Mouse (Mus musculus) myocyte (in vitro differentiated cells): ENCODE data around the gene Ctdsp1. TPM values are rescaled to one million over a fixed set of nuclear protein-coding genes. Genes with fewer than 3 reads are reported as not detected.

ENCODE experiments used
- H3K27me3 ChIP-seq: one replicate; pipeline ENCODE4 v1.6.1; 2011; ENCODE audit not compliant: control insufficient read depth, insufficient read depth, insufficient read length
- H3K36me3 ChIP-seq: one replicate; pipeline ENCODE4 v1.6.1; 2011; ENCODE audit not compliant: control insufficient read depth, insufficient read depth
- H3K4me2 ChIP-seq: one replicate; pipeline ENCODE4 v1.6.1; 2011; ENCODE audit warnings: low read depth, control low read depth
- H3K4me3 ChIP-seq: one replicate; pipeline ENCODE4 v1.5.1; 2011; ENCODE audit warnings: mild to moderate bottlenecking, control low read depth, moderate library complexity
- H3K79me2 ChIP-seq: one replicate; pipeline ENCODE4 v1.6.1; 2011; ENCODE audit not compliant: control insufficient read depth, insufficient read depth
- H3ac ChIP-seq: one replicate; pipeline ENCODE4 v1.6.1; 2011; ENCODE audit not compliant: control insufficient read depth, insufficient read length
- CEBPB ChIP-seq: IDR thresholded peaks from 2 replicates; pipeline ENCODE4 v1.6.1; 2011; ENCODE audit warnings: mild to moderate bottlenecking, moderate library complexity; ENCODE audit not compliant: poor library complexity, insufficient read depth, severe bottlenecking
- E2F4 ChIP-seq: IDR thresholded peaks from one replicate; pipeline ENCODE4 v1.6.1; 2011; ENCODE audit warnings: mild to moderate bottlenecking, control low read depth, moderate library complexity; ENCODE audit not compliant: insufficient read depth
- MAX ChIP-seq: IDR thresholded peaks from one replicate; pipeline ENCODE4 v1.6.1; 2011; ENCODE audit warnings: low read depth, mild to moderate bottlenecking, control low read depth
- MYOD1 ChIP-seq, 3 experiments: IDR thresholded peaks; one replicate each; pipeline ENCODE4 v1.6.1; 2011; ENCODE audit warnings: control low read depth in 2 of 3, low read depth in 2 of 3, mild to moderate bottlenecking in 2 of 3, moderate library complexity in 1 of 3; ENCODE audit not compliant: insufficient read length in 2 of 3, control insufficient read depth in 1 of 3
- MYOG ChIP-seq, 3 experiments: IDR thresholded peaks; one replicate each; pipeline ENCODE4 v1.6.1; 2011; ENCODE audit warnings: control low read depth in 2 of 3, low read depth in 2 of 3, mild to moderate bottlenecking in 2 of 3; ENCODE audit not compliant: insufficient read length in 2 of 3, control insufficient read depth in 1 of 3, insufficient read depth in 1 of 3
- POLR2A ChIP-seq: IDR thresholded peaks from one replicate; pipeline ENCODE4 v1.6.1; 2011; ENCODE audit warnings: low read depth, mild to moderate bottlenecking, control low read depth, moderate library complexity; ENCODE audit not compliant: insufficient read length
- POLR2AphosphoS2 ChIP-seq: IDR thresholded peaks from one replicate; pipeline ENCODE4 v1.6.1; 2011; ENCODE audit warnings: low read depth, control low read depth; ENCODE audit not compliant: insufficient read length
- REST ChIP-seq: IDR thresholded peaks from one replicate; pipeline ENCODE4 v1.6.1; 2011; ENCODE audit warnings: mild to moderate bottlenecking, control low read depth, moderate library complexity; ENCODE audit not compliant: insufficient read depth, insufficient read length
- SRF ChIP-seq: IDR thresholded peaks from one replicate; pipeline ENCODE4 v1.6.1; 2011; ENCODE audit warnings: low read depth; ENCODE audit not compliant: control insufficient read depth, insufficient read length
- TCF12 ChIP-seq: IDR thresholded peaks from one replicate; pipeline ENCODE4 v1.6.1; 2011; ENCODE audit warnings: mild to moderate bottlenecking, control low read depth; ENCODE audit not compliant: poor library complexity, insufficient read depth, severe bottlenecking
- TCF3 ChIP-seq: IDR thresholded peaks from one replicate; pipeline ENCODE4 v1.6.1; 2011; ENCODE audit warnings: low read depth, control low read depth; ENCODE audit not compliant: insufficient read length
- USF1 ChIP-seq: IDR thresholded peaks from one replicate; pipeline ENCODE4 v1.6.1; 2011; ENCODE audit warnings: low read depth, mild to moderate bottlenecking, control low read depth, moderate library complexity
- polyA plus RNA-seq: library from polyadenylated mRNA; unstranded; fragments of >200 nt; fragmentation: generic; extraction: Trizol; gene quantifications from one replicate; pipeline ENCODE4 v1.2.1, GENCODE M21; 2012; ENCODE audit warnings: missing spikeins

Gene Ctdsp1
- polyA plus RNA-seq, 1 experiment, result 64.0 TPM

- H3K36me3 ChIP-seq, result no peaks in the 10 kb centered on the region
- no peak overlapping the region for H3K4me2 ChIP-seq
- H3K27me3 ChIP-seq, result no peaks in the 10 kb centered on the region
- no peak for TF ChIP-seq REST
- no peak overlapping the region for H3ac ChIP-seq
- H3K79me2 ChIP-seq, result no peaks in the 10 kb centered on the region
- no peak overlapping the region for H3K4me3 ChIP-seq
Measured at GRCm38 (mm10) chr1:74375561-74375960, 15.7 kb upstream of the Ctdsp1 start.

GRCm38 (mm10) chr1:74376396-74376795, 14.9 kb upstream of the Ctdsp1 start:
- no peak overlapping the region for H3K4me3 ChIP-seq
- H3K79me2 ChIP-seq, result no peaks in the 10 kb centered on the region
- H3K36me3 ChIP-seq, result no peaks in the 10 kb centered on the region
- no peak overlapping the region for H3ac ChIP-seq
- TF ChIP-seq USF1, result peak; percentile 4
- peak in 1 of 3 experiments; percentile 16 for TF ChIP-seq MYOD1 (IDR thresholded peaks at IDR 0.05; ENCODE audit: control insufficient read depth in 1 of 3, insufficient read length in 2 of 3, low read depth in 2 of 3)
- TF ChIP-seq E2F4, result no peak
- H3K27me3 ChIP-seq, result no peaks in the 10 kb centered on the region
- no peak overlapping the region for H3K4me2 ChIP-seq

GRCm38 (mm10) chr1:74379058-74379504, 12.2 kb upstream of the Ctdsp1 start:
- Histone ChIP-seq H3K4me3 (no peak overlapping the region), H3K27me3 (no peaks in the 10 kb centered on the region), H3K79me2 (no peaks in the 10 kb centered on the region), H3ac (no peak overlapping the region), H3K4me2 (no peak overlapping the region), H3K36me3 (no peaks in the 10 kb centered on the region)
- TF ChIP-seq MAX, result no peak
- TF ChIP-seq TCF12, result no peak
- TF ChIP-seq POLR2AphosphoS2, result no peak
- TF ChIP-seq TCF3, result no peak
- no peak for TF ChIP-seq MYOG (IDR thresholded peaks at IDR 0.05; ENCODE audit: control insufficient read depth in 1 of 3, insufficient read depth in 1 of 3, insufficient read length in 2 of 3, low read depth in 2 of 3)
- TF ChIP-seq SRF, result no peak
- no peak for TF ChIP-seq REST
- no peak for TF ChIP-seq USF1
- TF ChIP-seq CEBPB, result no peak
- no peak for TF ChIP-seq POLR2A
- TF ChIP-seq E2F4, result no peak
- no peak for TF ChIP-seq MYOD1 (IDR thresholded peaks at IDR 0.05; ENCODE audit: control insufficient read depth in 1 of 3, insufficient read length in 2 of 3, low read depth in 2 of 3)

- Histone ChIP-seq H3K79me2 (no peaks in the 10 kb centered on the region), H3ac (no peak overlapping the region), H3K27me3 (no peaks in the 10 kb centered on the region), H3K4me2 (no peak overlapping the region), H3K36me3 (no peaks in the 10 kb centered on the region), H3K4me3 (no peak overlapping the region)
- TF ChIP-seq POLR2A (no peak), TCF3 (no peak), POLR2AphosphoS2 (no peak)
Measured at GRCm38 (mm10) chr1:74380484-74380883, 10.8 kb upstream of the Ctdsp1 start.

GRCm38 (mm10) chr1:74381588-74382021, 9.7 kb upstream of the Ctdsp1 start:
- Histone ChIP-seq H3ac (no peak overlapping the region), H3K79me2 (no peaks in the 10 kb centered on the region), H3K36me3 (no peaks in the 10 kb centered on the region), H3K4me3 (no peak overlapping the region), H3K27me3 (no peaks in the 10 kb centered on the region), H3K4me2 (no peak overlapping the region)
- no peak for TF ChIP-seq MYOD1 (IDR thresholded peaks at IDR 0.05; ENCODE audit: control insufficient read depth in 1 of 3, insufficient read length in 2 of 3, low read depth in 2 of 3)
- no peak for TF ChIP-seq CEBPB
- TF ChIP-seq POLR2A, result no peak
- TF ChIP-seq TCF3, result no peak
- no peak for TF ChIP-seq MAX
- TF ChIP-seq REST, result no peak
- TF ChIP-seq SRF, result no peak
- TF ChIP-seq TCF12, result no peak
- TF ChIP-seq POLR2AphosphoS2, result no peak
- TF ChIP-seq E2F4, result no peak
- TF ChIP-seq MYOG (IDR thresholded peaks at IDR 0.05; ENCODE audit: control insufficient read depth in 1 of 3, insufficient read depth in 1 of 3, insufficient read length in 2 of 3, low read depth in 2 of 3), result no peak
- no peak for TF ChIP-seq USF1

GRCm38 (mm10) chr1:74383385-74383784, 7.9 kb upstream of the Ctdsp1 start:
- no peak overlapping the region for H3K4me3 ChIP-seq
- H3K79me2 ChIP-seq, result no peaks in the 10 kb centered on the region
- TF ChIP-seq TCF3 (no peak), TCF12 (no peak), POLR2AphosphoS2 (no peak), MAX (no peak), CEBPB (no peak), POLR2A (no peak), REST (no peak), E2F4 (no peak)
- no peak overlapping the region for H3K4me2 ChIP-seq
- no peaks in the 10 kb centered on the region for H3K27me3 ChIP-seq
- no peaks in the 10 kb centered on the region for H3K36me3 ChIP-seq
- no peak overlapping the region for H3ac ChIP-seq
